Mouse (Mus musculus) T-helper 1 cell (primary cell): Measurements from ENCODE around the gene Cyb5r4.
"Not testable (repeated sequence)": the region's sequence is repeated elsewhere in the genome, so short reads cannot be mapped to it uniquely, and the experiment has no call there.

Experiments
- in situ Hi-C: fragments of 300-600 bp; cut with MboI, MseI; formaldehyde crosslinking; loops from one replicate; pipeline ENCODE4 v1.15.1; 2025; ENCODE audit warnings: high pct_unique_total_duplicates

Gene Cyb5r4

DNA sequence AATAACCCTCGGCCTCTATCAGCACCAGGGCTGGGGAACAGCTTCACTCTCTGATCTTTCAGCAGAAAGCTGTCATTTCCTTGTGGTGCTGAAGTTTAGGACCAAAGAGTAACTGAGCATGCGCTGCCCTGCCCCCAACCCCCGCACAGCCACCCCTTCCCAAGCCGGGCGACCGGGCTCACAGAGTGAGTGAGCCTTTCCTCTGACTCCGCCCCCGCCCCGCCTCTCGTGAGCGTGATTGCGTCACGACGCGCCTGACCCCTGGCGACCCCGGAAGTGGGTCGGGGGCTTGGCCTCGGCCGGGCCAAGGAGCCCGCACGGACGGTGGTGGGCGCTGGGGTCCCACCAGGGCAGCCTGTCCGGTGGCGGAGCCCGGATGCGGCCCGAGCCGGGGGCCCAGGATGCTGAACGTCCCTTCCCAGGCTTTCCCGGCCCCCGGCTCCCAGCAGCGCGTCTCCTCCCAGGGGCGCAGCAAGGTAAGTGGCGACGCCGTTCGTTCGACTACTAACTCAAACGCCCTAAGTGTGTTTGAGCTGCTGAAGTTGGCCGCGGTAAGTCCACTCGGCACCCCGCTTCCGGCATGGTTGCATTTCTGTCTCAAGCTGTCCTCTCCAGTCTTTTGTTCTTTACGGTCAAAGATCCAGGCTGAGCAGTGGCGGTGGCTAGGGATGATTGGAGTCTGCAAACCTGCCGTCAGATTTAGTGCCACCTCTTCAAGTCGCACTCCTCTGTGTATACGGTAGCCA is at the start of gene Cyb5r4:
Cyb5r4 (plus strand) TSS at position 237 of the 746 bp plus-strand sequence.
- in situ Hi-C loops: no loop called here

DNA sequence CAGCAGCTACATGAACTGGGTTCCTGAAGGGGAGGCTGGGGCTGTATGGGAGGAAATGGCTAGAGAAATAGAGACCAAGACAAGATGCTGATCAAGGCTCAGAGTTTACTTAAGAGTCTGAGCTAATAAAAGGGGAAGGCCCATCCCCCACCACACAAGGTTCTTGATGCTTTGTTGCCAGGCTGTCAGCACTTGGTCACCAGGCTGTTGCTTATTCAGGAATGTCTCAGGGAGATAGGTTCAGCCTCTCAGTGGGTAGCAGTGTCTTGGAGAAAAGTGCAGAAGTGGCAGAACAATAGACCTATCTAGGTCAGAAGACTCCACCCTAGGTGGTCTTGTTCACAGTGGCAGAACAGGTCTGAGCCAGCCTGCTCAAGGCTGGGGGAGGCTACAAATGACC is 49.3 kb upstream of the Cyb5r4 start:
- in situ Hi-C loops: not testable (repeated sequence)

DNA sequence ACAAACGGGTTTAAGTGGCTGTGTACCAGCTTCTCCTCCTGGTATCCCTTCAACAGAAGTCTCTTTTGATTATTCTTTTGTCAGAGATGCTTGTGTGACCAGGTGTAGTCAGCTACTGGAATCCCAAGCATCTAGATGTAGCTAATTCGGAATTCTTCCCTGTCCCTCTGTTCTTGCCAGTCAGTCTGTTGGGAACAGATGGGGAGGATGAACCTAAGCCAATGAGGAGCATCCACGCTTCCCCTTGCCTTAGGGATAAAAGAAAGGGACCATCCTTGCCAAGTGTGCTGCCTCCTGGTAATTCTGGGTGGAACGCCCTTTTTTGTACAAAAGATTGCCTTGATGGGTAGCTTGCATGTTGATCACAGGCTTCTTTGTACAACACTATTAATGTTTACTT is 48.3 kb upstream of the Cyb5r4 start:
- in situ Hi-C loops: no loop called here

DNA sequence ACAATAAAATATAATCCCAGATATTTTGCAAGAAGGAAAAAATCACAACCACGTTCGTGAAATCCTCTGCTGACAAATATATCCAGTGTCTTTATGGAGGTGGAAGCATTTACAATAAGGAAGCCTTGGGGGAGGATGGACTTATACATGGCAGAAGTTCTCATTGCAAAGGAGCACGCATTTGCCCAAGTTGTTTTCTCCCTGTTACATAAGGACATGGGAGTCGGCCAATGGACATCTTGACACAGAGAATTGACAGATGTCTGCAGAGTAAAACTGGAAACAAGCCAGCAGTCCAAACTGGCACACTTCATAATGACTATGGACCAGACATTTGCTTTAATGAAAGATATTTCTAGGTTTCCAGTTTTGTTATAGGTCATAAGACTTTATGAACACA is 44.9 kb upstream of the Cyb5r4 start:
- in situ Hi-C loops: no loop called here

DNA sequence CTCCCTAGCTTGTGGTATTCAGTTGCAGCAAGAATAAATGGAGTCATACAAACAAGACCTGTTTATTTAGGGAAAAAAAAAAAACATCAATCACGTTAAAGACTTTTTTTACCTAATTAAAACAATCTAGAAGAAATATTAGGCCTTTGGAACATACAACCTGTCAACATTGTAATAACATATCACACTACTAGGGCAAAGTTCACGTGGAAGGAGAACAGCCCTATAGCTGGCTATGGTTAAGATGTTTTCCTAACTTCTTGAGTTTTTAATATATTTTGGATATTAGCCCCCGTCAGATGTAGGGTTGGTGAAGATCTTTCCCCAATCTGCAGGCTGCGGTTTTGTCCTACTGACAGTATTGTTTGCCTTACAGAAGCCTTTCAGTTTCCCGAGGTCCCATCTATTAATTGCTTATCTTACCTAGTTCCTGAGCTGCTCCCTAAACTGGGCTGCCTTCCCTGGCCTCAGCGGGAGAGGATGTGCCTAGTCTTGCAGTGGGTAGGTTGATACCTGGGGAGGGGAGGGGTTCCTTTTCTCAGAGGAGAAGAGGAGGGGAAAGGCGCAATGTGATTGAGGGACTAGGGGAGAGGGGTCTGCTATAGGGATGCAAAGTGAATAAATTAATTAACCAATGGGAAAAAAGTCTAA is 43.4 kb upstream of the Cyb5r4 start:
- in situ Hi-C loops: no loop called here

DNA sequence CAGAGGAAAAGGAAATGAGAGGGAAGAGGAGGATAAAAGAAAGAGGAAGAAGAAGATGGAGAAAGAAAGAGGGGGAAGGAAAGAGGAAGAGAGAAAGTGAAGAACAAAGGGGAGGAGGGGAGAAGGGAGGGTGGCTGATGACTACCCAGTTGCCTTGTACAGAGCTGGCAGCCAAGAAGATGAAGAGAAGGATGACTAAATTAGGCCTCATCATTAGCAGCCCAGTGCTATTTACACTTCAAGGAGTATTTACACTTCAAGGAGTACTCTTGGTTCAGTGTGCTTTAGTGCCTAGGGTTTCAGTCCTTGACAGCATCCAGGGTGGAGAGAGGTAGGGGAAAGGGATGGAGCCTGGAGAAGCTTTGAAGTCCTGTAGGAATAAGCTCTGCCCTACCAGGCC is 41.8 kb upstream of the Cyb5r4 start:
- in situ Hi-C loops: no loop called here

DNA sequence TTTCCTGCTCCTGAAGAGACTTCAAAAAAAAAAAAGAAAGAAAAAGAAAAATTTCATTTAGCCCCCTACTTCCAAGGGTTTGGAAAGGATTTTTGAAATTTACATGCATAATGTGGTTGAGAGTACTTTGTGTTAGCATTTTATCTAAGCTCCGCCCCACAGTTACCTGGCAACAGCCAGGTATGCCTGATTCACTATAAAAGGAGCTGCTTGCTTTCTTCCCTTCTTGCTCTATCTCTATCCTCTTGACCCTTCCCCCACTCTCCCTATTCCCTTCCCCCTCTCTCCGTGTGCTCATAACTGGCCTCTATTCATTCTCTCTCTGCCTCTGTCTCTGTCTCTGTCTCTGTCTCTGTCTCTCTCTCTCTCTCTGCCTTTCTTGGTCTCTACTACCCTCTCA is 40.9 kb upstream of the Cyb5r4 start:
- in situ Hi-C loops: no loop called here

DNA sequence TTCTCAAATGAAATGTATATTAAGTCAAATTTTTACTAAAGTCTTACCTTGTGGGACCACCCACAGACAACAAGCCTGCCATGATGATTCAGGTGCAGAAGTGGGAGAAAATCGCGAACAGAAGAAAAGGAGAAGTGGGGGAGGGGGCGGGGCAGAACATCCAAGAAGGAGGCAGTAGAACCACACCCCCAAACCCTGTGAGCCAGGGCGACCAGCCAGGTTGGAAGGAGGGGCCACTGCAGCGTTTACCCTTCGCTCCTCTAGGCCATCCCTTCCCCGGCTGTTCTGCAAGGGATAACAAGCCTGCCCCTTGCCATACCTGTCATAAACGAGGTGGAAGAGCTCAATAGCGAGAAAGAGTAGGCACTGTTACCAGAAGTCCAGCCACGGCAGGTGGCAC is 40.3 kb upstream of the Cyb5r4 start:
- in situ Hi-C loops: no loop called here

DNA sequence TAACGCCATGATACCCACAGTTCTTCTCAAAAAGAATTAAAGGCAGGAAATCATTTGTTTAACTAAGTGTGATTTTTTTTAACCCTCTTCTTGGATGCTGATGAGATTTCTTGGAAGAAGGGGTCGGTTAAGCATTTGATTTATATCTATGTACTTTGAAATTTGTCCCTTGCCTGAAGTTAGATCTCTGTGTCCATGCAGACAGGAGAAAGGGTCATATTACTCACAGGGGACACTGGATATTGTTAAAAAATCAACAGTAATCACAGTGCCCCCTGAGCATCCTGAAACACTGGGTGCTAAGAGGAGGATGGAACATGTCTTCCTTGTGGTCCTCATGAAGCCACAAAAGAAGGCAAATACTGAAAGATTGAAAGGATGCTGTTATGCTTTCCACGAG is 37.2 kb upstream of the Cyb5r4 start:
- in situ Hi-C loops: no loop called here

DNA sequence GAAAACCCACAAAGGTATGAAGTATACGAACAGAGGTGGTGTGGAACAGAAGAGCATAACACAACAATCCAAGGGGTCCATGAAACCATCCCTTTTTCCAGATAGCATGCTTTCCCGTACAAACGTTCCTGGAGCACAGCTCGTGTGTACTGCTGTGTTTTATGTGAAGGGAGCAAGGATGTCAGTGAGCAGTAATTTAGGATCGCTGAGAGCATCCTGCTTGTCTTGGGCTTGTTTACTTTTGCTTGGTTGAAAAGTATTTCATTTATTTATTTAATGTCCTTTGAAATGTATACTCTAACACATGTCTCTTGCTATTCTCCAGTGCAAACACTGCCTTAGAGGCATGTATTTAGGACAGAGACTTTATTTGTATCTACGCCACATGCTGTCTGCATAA is 36.7 kb upstream of the Cyb5r4 start:
- in situ Hi-C loops: no loop called here

DNA sequence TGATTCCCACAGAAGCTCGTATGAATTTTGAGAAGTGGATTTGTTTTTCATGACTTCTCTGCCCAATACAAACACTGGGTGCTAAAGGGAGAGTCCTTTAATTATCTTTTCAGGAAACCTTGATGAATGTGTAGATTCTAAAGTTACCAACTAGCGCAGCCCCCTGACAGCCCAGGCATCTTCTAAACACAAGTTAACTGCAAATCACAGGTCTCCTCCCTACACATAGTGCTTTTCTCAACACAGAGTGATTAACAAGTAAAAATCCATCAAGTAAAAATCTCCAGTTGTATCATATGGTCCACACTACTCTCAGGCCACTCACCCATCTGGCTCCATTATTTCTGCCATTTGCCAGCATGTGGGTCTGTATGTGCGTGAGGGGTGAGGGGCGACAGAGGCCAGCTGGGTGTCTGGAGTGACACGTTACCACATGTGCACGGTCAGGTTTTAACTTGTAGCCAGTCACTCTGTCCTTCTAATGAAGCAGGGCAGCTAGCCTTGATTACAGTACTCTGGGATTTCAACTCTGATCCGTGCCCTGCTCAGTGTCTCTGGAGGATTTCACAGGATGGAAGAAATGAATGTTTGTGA is 35.0 kb upstream of the Cyb5r4 start:
- in situ Hi-C loops: no loop called here

DNA sequence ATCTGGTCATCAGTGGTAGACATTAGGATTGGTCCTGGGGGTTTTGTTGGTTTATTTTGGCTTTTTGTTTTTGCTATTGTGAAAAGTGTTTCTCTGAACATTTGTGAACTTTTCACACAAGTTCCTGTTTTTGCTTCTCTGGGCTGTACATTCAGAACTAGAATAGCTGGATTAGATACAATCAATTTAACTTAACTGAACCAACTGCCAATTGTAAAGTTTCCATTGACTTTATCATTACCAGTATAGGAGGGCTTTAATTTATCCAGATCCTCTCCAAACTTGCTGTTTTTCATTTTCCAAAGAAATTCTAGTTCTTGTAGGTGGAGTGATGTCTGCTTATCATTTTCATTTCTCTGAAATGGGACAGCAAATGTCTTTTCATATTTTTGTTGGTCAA is 32.0 kb upstream of the Cyb5r4 start:
- in situ Hi-C loops: no loop called here

DNA sequence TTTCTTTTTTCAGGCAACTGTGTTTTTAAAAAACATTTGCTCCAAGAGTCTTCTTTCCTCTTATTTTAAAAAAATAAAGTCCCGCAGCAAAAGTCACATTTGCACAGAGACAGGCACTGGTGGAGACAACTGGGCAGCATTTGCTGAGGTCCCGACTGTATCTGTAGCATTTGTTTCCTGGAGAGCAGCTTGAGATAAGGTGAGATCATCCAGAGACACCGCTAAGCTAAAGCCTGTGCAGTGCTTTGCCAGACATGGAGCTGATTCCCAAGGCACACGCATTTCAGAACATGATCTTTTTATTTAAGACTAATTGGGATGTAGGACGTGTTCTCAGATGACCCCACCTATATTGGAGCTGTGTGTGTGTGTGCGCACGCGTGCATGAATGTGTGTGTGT is 30.1 kb upstream of the Cyb5r4 start:
- in situ Hi-C loops: no loop called here

DNA sequence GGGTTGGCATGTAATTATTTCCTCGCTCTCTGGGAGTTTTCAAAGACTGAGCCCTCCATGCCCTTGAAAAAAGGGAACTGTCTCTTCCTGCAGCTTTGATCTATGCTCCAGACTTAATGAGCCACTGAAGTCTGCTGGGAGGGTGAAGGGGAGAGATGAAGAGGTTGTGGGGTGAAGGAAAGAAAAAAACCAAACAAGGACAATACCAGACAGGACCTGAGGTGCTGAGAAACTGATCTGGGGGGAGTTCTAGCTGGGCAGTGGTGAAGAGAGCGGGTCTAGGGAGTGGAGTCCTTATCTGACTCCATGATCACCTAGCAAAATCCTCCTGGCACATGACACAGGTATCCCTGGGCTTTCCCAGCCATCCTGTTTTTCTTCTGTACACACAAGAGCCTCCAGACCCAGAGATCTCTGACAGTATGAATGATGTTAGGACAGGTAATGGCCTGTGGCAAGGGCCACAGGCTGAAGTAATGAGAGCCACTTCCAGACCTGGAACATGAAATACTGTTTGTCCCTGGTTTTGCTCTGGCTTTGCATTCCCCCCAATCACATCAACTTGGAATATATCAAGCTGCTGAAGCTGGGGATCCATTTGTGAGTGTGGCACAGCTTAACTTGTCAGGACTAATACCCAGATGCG is 24.6 kb upstream of the Cyb5r4 start:
- in situ Hi-C loops: no loop called here

DNA sequence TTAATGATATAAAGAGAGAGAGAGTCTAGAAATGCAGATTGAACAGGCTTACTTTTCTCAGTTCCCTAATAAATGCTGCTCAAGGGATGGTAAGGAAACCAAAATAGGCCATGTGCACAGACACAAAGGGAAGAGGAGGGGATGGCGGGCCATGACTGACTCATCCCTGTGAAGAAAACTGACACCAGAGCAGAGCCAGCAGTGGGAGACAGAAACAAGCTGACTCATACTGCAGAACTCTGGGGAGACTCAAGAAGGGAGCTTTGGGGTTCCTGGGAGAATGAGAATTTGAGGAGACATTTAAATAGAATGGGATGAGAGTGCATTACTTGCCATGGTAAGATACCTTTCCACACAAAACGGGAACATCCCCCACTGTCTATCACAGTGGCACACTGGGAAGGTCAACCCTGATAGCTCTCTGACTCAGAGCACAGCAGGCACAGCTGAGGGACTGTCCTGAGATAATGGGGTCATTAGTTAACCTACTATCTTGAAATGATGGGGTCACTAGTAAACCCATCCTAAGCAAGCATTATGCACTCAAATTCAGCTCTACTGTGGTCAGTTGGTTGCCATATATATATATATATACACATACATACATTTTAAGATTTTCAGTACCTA is 21.7 kb upstream of the Cyb5r4 start:
- in situ Hi-C loops: no loop called here

DNA sequence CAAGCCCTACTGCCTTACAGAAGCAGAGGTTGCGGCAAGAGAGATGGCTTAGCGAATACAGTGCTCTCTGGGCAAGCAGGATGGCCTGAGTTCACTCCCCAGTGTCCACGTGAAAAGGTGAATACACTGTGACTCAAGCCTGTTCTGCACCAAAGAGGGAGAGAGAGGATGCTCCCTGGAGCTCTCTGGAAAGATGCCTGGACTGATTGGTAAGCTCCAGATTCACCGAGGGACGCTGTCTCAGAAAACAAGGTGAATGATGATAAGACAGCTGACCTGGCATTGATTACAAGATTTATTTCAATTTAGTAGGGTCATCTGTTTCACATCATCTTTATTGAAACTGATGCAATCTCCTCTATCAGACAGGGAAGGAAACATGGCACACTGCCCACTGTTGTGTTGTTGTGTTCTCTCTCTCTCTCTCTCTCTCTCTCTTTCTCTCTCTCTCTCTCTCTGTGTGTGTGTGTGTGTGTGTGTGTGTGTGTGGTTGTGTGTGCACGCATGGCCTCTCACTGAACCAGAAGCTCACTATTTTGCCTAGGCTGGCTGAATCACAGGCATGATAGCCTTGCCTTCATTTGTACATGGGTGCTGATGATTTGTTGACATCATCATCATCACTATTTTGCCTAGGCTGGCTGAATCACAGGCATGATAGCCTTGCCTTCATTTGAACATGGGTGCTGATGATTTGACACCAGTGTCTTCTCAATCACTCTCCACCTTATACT is 16.9 kb upstream of the Cyb5r4 start:
- in situ Hi-C loops: no loop called here

DNA sequence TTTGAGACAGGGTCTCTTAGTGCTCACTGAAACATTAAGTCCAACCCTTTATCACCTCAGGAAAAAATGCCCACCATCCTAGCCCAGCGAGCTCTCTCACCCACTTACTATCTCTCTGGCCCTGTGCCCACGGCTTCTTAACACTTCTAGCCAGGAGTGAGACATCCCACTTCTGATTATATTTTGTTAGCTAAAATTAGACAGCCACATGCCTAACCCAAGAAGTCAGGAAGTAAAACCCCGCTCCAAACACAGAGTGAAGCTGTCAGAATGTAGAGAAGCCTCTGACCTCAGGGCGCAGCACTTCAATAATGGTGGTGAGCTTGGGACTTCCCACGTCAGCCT is 16.4 kb upstream of the Cyb5r4 start:
- in situ Hi-C loops: no loop called here

DNA sequence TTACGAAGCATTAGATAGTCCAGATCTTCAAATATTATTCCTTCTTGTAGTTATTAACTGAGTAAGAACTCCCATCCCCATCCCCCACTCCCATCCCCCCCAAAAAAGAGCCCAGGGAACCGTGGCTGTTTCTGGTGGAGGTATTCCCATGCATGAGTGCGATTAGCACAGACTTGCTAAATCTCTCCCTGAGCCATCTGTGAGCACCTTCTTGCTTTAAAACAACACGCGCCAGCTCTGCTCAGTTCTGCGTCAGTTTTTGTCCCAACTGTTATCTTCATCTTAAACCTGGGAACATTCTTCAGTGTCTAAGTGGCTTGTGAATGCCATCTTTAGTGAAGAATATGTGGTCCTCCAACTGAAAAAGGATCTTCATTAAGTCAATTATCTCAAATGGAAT is 13.3 kb upstream of the Cyb5r4 start:
- in situ Hi-C loops: no loop called here

DNA sequence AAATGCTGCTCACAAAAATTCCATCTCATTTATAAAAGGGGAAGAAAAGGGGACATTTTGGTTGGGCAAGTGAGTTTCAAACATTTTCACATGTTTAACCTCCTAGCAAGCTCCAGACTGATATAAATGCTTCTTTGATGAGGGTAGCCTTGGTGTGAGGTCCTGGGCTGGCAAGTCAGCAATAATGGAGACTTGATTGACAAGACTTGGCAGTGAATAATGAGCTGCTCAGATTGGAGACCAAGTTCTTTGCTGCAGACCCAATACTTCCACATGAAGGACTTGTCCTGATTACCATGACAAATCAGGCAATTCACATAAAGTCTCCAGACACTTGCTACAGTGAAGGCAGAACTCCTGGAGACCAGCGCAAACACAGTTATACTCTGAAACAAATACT is 12.9 kb upstream of the Cyb5r4 start:
- in situ Hi-C loops: no loop called here

DNA sequence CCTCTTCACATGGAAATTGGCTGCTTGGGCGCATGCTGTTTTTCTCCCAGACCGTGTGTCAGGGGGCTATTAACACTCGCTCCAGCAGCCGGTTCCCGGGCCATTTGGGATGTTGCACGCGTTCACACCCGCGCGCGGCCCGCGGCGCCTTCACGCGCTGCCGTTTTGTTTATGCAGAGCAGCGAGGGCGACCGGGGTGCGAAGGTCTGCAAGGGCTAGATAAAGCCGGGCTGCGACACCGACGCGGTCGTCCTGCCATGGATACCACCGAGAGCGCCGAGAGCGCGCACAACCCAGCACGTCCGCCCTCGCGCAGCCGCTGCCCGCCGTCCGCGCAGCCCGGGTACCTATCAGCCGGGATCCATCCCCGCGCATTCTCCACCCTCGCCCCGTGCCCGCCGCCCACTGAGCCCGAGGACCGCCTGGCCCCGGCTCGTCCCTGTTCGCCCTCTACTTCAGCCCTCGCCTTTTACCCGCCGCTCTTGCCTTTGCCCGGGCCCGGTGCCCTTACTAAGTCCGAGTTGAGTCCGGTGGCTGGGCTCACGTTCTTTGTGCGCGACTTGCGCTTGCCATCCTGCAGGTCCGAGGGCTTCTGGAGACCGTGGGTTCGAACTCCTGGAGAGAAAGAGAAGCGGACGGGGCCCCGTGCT is 6.4 kb upstream of the Cyb5r4 start, which contains the start of gene Ripply2:
Ripply2 (plus strand) TSS at position 250 of the 650 bp plus-strand sequence.
- in situ Hi-C loops: no loop called here

DNA sequence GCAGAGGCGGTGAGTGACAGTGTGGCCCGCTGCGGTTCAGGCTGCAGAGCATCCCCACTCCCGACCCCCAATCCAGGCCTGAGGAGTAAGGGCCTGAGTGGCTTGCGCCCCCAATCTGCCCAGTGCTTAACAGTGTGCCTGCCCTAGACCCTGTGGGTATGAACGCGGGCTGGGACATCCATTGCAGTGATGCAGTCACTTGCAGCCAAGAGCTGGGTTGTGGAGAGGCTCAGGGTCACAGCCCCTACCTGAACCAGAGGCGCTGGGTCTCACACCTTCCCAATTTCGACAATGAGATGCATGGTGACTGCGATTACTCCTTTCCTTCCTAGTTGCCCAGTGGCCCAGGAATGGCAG is 5.9 kb upstream of the Cyb5r4 start:
- in situ Hi-C loops: no loop called here
